Mouse (Mus musculus): ENCODE measurements at regions not wholly inside any gene's neighbourhood (a gene's known extent, or its start where the extent isn't known, plus 50 kb on each side); places are given as distances from the start of the nearest gene placed in this dataset.

DNA sequence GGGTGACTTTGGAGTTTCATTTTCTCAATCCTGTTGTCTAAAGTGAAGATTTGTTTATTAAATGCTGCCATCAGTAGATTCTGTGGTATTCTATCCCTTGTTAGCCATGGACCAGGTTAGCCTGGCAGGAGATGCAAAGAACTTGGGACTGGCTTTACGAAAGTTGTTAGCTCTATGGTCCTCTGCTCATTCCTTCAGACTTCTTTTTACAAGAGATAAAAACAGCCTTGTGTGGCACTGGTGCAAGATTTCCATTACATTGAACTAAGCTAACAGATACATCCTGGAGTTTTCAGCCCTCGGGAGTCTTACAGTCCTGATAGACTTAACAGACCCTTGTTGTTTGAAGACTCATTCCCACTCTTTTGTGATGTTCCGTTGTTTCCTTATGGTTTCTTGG, 108.1 kb upstream of the Pum3 start:
- no peak for TF ChIP-seq CTCF (IDR thresholded peaks at IDR 0.05; ENCODE audit: insufficient read depth, low read length)
- no peak for TF ChIP-seq POLR2A (IDR thresholded peaks at IDR 0.05; ENCODE audit: borderline replicate concordance, extremely low read depth, low read depth, low read length)
